Mouse (Mus musculus): ENCODE measurements around the gene Mgmt. TPM values are rescaled to one million over a fixed set of nuclear protein-coding genes. Genes with fewer than 3 reads are reported as not detected.
A peak's percentile ranks its signal among the peaks of the same experiment; 100 is the strongest.

Mgmt gene
- total and polyA plus RNA-seq, 2 experiments from 2014 or later = 0.66 to 1.3 TPM

GRCm38 (mm10) chr7:137151854-137152253 lies 257.4 kb downstream of the Mgmt start:
- no peaks in the 10 kb centered on the region for H3K4me1 ChIP-seq (ENCODE audit: insufficient read depth, low read length)
- H3K27ac ChIP-seq (ENCODE audit: low read depth, low read length) = no peak overlapping the region
- no peak for TF ChIP-seq CTCF (IDR thresholded peaks at IDR 0.05)
- no peak for DNase-seq (ENCODE audit: low spot score)
- no peak overlapping the region for H3K9ac ChIP-seq (replicated peaks; ENCODE audit: low read length, poor library complexity, severe bottlenecking)
- no peak overlapping the region for H3K4me2 ChIP-seq (ENCODE audit: low read depth, low read length, poor library complexity, severe bottlenecking)
- no peaks in the 10 kb centered on the region for H3K36me3 ChIP-seq (ENCODE audit: insufficient read depth, low read length)
- peaks cover 3% of the 10 kb centered on the region; the same call in 1 of the 2 replicates for H3K27me3 ChIP-seq (ENCODE audit: insufficient read depth, low read length)
- H3K9me3 ChIP-seq (ENCODE audit: low read length) = no peaks in the 10 kb centered on the region
- no peak for ATAC-seq (ENCODE audit: low FRiP score)
- H3K4me3 ChIP-seq (ENCODE audit: low read depth, low read length) = no peak overlapping the region
- 89% methylated on average over 2 of the region's 2 CpGs for WGBS

GRCm38 (mm10) chr7:137154623-137155022 lies 260.2 kb downstream of the Mgmt start:
- ATAC-seq (ENCODE audit: low FRiP score) = no peak
- H3K36me3 ChIP-seq (ENCODE audit: insufficient read depth, low read length) = no peaks in the 10 kb centered on the region

GRCm38 (mm10) chr7:137159086-137159485 lies 264.7 kb downstream of the Mgmt start:
- DNase-seq (ENCODE audit: low spot score) (no peak), ATAC-seq (ENCODE audit: low FRiP score) (no peak)
- no peaks in the 10 kb centered on the region for H3K9me3 ChIP-seq (ENCODE audit: low read length)
- no peaks in the 10 kb centered on the region for H3K4me1 ChIP-seq (ENCODE audit: insufficient read depth, low read length)
- no peak overlapping the region for H3K27ac ChIP-seq (ENCODE audit: low read depth, low read length)
- no peak overlapping the region for H3K4me3 ChIP-seq (ENCODE audit: low read depth, low read length)
- no peak overlapping the region for H3K4me2 ChIP-seq (ENCODE audit: low read depth, low read length, poor library complexity, severe bottlenecking)
- no peak overlapping the region for H3K9ac ChIP-seq (replicated peaks; ENCODE audit: low read length, poor library complexity, severe bottlenecking)
- no peaks in the 10 kb centered on the region for H3K36me3 ChIP-seq (ENCODE audit: insufficient read depth, low read length)
- no peaks in the 10 kb centered on the region for H3K27me3 ChIP-seq (ENCODE audit: insufficient read depth, low read length)
- no peak for TF ChIP-seq CTCF (IDR thresholded peaks at IDR 0.05)

More at GRCm38 (mm10) chr7:137154623-137155022, 260.2 kb downstream of the Mgmt start:
- no peak overlapping the region for H3K4me3 ChIP-seq (ENCODE audit: low read depth, low read length)
- H3K4me2 ChIP-seq (ENCODE audit: low read depth, low read length, poor library complexity, severe bottlenecking) = no peak overlapping the region
- H3K9me3 ChIP-seq (ENCODE audit: low read length) = no peaks in the 10 kb centered on the region
- no peak overlapping the region for H3K27ac ChIP-seq (ENCODE audit: low read depth, low read length)
- H3K27me3 ChIP-seq (ENCODE audit: insufficient read depth, low read length) = peaks cover 1% of the 10 kb centered on the region; the same call in 1 of the 2 replicates
- DNase-seq (ENCODE audit: low spot score) = no peak
- H3K9ac ChIP-seq (replicated peaks; ENCODE audit: low read length, poor library complexity, severe bottlenecking) = no peak overlapping the region
- 85% methylated on average over 2 of the region's 2 CpGs for WGBS
- TF ChIP-seq CTCF (IDR thresholded peaks at IDR 0.05) = no peak
- H3K4me1 ChIP-seq (ENCODE audit: insufficient read depth, low read length) = no peaks in the 10 kb centered on the region

- ATAC-seq (ENCODE audit: low FRiP score) = no peak
- H3K9ac ChIP-seq (replicated peaks; ENCODE audit: low read length, poor library complexity, severe bottlenecking) = no peak overlapping the region
- H3K36me3 ChIP-seq (ENCODE audit: insufficient read depth, low read length) = no peaks in the 10 kb centered on the region
- H3K4me3 ChIP-seq (ENCODE audit: low read depth, low read length) = no peak overlapping the region
- DNase-seq (ENCODE audit: low spot score) = peak; percentile 19
- no peaks in the 10 kb centered on the region for H3K9me3 ChIP-seq (ENCODE audit: low read length)
- TF ChIP-seq CTCF (IDR thresholded peaks at IDR 0.05) = no peak
- no peaks in the 10 kb centered on the region for H3K27me3 ChIP-seq (ENCODE audit: insufficient read depth, low read length)
- H3K4me2 ChIP-seq (ENCODE audit: low read depth, low read length, poor library complexity, severe bottlenecking) = no peak overlapping the region
- H3K4me1 ChIP-seq (ENCODE audit: insufficient read depth, low read length) = no peaks in the 10 kb centered on the region
- H3K27ac ChIP-seq (ENCODE audit: low read depth, low read length) = no peak overlapping the region
- 61% methylated on average over 9 of the region's 9 CpGs for WGBS
Observed at GRCm38 (mm10) chr7:137172278-137172677, 277.9 kb downstream of the Mgmt start.
